Mouse (Mus musculus) fat pad, adult 2 months (tissue): ENCODE data around the gene Med19.
"Not testable (repeated sequence)": the region's sequence is repeated elsewhere in the genome, so short reads cannot be mapped to it uniquely, and the experiment has no call there.

ENCODE experiments used
- DNase-seq: peaks from one replicate; pipeline ENCODE4 v3.0.0-alpha.2; 2011; ENCODE audit warnings: low read depth, low spot score; ENCODE audit errors: extremely low read depth

Gene Med19

DNA sequence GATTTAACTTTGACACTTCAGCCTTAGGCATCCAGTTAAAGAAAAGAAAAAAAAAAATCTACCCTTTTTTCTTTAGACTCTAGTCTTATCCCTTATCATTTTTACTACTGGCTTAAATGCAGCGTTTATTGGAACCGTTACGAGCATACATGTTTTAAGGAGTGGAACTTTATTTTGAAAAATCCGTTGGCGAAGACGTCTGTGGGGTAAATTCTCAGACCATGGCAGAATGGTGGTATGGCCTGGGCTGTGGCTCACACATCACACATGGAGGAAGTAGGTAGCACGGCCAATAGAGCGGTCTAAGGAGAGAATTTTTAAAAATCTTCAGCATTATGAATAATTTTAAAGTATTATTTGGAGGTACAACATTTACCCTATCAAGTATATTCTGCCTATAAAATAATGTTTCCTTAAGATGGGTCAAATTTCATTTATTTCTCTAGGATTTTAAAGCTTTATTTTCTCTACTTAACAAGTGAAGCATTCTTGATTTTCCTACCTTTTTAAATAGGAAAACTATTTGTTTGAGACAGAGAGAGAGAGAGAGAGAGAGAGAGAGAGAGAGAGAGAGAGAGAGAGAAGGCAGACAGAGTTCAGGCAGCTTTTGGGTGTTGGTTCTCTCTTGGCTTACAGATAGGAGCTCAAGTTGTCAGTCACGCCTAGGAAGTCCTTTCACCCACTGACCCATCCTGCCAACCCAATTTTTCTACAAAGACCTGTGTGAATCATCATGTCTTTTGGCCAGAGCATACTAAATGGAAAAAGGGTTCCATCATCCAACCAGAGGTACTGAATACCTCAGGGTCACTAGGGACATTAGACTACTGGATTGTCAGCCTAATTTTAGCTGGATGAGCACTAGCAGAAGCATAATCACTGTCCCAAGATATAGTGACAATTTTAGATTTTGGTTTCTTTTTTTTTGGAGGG is 38.5 kb downstream of the Med19 start:
- no peak for DNase-seq

DNA sequence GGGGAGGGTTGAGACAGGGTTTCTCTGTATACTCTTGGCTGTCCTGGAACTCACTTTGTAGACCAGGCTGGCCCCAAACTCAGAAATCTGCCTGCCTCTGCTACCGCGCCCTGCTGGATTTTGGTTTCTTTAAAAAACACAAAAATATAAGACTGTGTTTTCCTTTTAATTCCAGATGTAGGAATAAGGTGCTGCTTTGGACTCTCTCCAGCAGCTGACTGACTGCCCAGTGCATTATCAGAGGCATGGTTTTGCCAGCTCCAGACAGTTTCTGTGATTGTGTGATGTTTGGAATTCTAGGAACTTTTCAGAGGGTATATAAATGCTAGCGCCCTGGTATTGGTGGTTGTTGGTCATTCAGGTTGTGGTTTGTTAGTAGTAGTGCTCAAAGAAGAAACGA is 39.2 kb downstream of the Med19 start:
- no peak for DNase-seq

DNA sequence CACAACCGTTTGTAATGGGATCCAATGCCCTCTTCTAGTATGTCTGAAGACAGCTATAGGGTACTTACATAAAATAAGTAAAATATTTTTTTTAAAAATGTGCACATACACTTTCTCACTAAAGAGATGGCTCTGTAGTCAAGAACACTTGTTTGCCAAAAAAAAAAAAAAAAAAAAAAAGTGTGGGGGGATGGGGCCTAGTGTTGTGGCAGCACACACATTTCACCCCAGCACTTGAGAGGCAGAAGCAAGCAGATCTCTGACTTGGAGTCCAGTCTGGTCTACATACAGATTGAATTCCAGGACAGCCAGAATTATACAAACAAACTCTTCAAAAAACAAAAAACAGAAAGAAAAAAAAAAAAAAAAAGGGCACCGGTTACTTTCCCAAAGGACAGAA is 42.5 kb downstream of the Med19 start:
- no peak for DNase-seq

DNA sequence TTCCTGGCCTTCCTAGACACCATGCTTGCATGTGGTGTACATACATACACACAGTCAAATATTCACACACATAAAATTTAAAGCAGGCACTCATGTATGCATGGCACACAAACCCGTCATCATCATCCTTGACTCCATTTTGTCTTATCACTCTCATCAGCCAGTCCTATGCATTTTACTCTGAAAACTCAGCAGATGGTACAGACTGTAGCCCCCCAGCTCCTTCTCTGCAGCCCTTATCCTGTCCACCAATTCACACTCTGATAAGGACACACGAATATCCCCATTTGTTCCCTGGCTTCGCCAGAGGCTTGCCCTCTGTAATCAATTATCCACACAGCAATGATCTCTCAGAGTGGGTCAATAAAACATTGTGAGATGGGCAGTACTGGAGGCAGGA is 43.0 kb downstream of the Med19 start:
- no peak for DNase-seq

DNA sequence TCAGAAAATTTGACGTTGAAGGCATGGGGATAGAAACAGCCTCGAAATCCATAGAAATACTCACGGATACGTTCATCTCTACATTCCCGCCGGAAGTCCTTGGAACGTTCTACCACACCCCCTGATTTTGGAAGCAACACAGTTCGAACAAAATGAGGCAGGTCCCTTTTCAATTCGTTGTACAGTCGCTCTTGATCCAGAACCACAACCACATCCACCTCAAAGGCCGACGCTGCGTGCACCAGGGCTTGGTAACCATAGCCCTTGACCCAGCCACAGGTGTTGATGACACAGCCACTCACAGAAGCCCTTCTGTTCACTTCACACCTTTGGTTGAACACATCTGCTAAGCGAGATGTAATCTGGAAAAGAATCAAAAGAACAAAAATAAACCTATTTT is 45.7 kb downstream of the Med19 start:
- no peak for DNase-seq

DNA sequence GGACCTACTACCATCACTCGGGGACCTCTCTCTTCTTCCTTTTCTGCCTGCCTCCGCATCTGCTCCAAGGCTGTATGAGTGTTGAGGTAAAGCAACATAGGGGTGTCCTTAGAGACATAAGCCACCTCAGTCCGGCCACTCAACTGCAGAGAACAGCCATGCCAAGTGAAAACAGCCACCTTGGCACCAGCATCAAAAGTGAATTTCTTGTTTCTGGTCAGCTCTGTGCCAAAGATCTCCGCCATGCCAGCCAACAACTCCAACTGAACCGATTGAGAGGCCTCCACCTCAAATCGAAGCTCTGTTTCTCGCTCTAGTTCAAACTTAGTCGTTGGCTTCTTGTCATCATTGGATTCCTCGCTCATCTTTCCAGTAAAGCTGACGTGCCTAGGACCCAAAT is 47.6 kb downstream of the Med19 start:
- no peak for DNase-seq

DNA sequence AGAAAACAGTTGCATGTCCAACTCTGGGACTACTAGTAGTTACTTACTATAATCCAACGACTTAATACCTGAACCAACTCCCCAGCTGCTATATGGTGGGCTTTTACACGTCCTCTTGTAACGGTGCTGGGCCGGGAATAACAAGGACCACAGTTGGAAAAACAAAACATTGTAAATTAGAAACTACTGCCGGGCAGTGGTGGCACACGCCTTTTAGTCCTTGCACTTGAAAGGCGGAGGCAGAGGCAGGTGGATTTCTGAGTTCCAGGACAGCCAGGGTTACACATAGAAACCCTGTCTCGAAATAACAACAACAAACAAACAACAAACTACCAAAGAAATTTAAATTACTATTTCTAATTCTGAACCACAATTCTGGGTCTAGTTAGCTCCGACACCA is 48.5 kb downstream of the Med19 start:
- DNase-seq, result no peak

DNA sequence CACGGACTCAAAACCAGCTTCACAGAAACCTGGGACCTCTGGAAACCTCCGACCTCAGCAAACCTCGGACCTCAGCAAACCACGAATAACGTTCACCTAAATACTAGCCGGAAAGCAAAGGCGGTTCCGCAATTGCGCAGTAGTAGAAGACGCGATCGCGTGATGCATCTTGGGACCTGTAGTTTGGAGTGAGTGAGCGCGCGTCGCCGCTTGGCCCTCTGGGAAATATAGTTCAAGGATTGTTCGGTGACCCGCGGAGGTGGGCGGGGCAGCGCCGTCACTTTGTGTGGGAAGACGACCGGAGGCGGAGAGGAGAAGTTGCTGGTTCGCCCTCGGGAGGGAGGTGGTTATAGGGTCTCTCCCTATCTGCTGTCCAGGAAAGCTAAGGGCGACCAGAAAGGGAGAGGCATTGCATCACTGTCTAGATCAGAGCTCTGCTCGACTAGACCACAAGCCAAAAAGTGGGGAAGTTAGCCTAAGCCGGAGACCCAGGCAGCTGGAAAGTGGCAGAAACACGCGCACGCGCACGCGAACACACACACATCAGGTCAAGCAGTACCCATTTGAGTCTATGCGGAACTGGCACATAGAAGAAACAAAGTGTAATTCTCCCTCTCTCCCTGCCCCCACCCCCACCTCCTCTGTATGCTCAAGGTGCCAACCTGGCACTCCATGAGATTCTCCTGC is 49.1 kb downstream of the Med19 start, which contains the start of gene Clp1:
Clp1 (minus strand) TSS at position 179 of the 687 bp plus-strand sequence.
- DNase-seq, result peak; percentile 83

DNA sequence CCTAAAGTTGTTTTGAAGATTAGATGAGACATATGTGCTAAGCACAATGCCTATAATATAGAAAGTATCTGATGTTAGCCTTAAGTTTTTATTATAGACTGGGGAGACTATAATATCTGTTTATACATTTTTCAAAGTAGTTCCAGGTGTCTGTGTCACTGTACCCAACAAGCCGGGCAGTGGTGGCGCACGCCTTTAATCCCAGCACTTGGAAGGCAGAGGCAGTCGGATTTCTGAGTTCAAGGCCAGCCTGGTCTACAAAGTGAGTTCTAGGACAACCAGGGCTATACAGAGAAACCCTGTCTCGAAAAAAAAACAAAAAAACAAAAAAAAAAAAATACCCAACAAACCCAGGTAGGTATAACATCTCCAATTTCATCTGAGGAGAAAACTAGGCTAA is 50.0 kb downstream of the Med19 start:
- not testable (repeated sequence) for DNase-seq

DNA sequence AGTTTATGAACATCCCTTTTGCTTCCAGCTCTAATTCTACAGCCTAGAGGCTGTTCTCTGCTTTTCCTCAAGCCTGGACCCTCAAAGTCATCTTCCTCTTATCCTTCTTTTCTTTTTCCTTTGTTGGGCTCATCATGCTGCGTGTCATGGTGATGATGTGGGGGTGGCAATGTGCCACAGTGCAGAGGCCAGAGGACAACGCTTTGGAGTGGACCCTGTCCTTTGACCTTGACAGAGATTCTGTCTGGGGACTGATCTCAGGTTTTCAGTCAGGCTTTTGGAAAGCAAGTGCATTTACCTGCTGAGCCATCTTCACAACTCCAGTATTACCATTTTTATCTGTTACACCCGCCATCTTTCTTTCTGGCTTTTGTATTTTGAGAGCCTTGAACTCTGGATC is 53.0 kb downstream of the Med19 start:
- no peak for DNase-seq

DNA sequence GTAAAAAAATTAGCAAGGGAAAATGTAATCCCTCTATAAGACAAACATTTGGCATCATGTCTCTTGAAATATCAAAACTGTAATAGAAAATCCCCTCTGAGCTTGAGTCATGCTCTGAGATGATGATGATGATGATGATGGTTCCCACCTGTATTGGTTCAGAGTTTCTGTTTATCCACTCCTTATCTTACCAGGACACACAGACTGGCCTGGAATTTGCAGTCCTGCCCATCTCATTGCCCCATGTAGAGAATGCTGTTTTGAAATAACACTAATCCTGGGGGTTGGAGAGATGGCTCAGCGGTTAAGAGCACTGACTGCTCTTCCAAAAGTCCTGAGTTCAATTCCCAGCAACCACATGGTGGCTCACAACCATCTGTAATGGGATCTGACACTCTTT is 54.2 kb downstream of the Med19 start:
- DNase-seq, result no peak

DNA sequence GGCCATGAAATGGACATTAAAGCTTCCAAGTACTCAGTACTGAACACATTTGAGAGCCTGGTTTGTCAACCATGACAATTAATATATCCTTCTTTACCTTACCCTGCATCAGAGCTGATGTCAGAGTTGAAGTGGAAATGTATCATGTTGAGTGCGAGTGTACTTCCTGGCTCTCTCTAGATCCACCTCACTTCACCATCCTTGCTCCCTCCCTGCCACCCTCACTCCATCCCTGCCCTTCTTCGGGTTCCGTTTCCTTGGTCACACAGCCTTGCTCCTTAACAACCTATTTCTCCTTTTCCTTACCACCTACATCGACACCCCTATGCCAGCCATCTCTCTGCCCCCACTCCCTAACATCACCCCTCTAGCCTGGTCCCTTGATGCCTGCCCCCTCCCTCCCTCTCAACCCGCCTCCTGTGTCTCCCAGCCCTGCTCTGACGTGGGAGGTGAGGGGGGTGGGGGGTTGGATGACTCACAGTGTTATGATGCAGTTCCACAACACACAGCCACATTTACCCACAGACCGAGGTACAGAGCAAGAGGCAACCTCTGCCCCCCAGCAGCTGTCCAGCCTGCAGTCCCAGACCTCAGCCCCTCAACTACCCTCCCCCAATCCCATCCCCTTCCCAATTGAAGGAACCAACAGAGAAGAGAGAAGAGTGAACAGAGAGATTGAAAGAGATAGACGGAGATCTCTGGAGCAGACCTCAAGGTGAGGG is 55.5 kb downstream of the Med19 start, which contains the start of gene Ypel4:
Ypel4 (plus strand) TSS at position 480 of the 722 bp plus-strand sequence.
- DNase-seq, result no peak

DNA sequence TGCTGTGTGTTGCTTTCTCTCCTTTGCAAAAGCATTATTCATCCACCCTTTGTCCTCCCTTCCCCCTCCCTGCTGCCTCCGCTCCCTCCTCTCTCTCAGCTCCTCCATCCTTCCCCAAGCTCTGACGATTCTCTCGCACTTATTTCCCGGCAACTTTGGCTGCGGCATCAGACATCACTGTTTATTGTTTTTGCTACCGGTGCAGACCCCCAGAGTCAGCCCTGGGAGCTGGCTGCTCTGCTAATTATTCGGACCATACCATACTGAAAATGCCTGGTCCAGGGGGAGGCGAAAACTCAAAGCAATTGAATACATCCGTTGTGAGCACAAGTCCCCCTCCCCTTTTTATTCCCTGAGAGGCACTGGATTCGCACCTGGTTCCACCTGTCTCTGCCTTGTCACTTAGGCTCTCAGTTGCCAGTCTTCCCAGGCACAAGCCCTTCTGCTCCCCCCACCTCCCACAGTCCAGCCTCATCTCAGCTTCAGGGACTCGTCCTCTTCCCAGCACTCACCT is 56.2 kb downstream of the Med19 start:
- no peak for DNase-seq

DNA sequence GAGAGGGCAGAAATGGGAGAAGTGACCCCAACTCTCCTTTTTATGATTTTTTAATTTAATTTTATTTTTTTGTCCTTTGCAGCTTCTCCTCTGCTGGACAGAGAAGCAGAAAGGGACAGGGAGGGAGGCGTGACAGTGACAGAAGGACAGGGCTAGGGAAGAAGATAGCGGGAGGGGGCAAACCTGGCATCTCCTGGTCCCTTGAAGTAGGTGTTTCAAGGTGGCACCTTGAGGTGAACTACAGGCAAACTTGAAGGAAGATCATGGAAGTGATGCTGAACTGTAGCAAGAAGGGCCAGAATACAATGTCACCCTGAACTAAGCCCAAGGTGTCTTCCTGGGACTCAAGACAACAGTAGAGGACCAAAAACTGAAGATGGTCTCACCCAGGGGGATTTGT is 56.7 kb downstream of the Med19 start:
- no peak for DNase-seq

DNA sequence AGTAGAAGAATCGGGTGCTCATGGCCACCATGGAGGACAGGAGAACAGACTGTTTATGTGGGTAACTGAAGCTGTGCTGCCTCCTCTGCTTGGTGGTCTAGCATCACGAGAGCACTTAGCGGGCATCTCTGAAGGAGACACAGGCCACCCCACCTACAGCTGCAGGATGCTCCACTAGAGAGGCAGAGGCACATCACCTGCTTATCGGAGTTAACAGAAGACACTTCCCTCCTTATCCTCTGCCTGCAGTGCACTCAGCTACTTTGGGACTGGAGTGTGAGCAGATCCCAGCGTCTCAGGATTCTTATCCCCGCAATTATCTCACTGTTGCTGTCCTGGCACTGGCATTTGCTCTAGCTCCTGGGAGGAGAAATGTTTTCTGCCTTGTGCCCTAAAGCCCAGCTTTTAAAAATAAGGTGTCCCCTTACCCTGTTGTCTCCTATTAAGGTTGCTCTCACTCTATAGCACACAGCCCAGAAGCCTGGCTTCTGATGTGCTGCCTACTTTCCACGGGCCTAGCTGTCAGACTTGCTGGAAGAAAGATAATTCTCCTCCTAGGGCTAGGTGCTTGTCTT is 57.2 kb downstream of the Med19 start:
- DNase-seq, result no peak

DNA sequence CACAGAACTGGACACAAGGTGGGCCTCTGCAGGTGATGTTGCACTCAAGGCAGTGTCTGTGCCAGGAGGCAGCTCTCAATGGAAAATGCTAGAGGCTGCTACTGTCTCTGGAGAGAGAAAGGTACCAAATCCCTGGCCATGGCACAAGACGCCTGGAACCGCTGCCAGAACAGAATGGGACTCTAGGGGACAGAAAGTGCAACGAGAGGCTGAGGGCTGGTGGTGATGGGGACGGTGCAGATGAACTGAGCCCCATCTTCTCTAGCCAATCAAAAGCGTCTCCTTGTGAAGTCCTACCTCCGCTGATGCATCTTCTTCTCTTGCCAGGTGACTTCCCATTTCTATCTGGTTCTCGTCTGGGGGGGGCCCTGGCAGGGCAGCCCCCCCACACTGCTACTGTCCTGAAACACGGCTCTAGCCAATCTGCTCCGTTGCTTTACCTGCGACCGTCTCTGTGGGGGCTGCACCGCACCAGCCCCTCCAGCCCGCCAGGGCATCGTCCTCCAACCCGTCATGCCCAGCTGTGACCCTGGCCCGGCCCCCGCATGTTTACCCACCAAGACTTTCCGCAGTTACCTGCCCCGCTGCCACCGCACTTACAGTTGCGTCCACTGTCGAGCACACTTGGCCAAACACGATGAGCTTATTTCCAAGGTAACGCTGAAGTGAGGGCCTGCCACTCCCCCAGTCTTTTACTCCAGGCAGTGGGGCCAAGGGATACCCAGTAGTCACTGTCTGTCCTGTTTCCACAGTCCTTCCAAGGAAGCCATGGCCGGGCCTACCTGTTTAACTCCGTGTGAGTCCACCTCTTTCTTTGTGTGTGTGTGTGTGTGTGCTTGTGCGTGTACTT is 58.3 kb downstream of the Med19 start:
- no peak for DNase-seq

DNA sequence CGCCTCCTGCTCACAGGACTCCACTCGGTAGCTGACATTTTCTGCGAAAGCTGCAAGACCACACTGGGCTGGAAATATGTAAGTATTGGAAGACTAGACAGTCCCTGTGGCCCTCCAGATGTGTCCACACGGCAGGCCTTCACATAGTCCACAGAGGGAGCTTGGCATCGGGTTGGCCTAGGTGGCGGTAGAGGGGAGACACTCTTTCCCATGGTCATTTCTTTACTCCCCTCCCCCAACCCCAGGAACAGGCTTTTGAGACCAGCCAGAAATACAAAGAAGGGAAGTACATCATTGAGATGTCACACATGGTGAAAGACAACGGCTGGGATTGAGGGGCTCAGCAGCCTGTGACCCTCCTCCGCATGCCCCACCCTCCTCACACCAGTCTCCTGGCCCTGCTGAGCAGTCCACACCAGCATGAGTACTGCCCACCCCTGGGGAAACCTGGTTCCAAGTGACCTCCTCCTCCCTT is 59.3 kb downstream of the Med19 start:
- DNase-seq, result no peak
